Mouse (Mus musculus) T-helper 1 cell (primary cell): Measurements from ENCODE around the gene Fancc.

ENCODE experiments used
- in situ Hi-C: fragments of 300-600 bp; cut with MboI, MseI; formaldehyde crosslinking; loops from one replicate; pipeline ENCODE4 v1.15.1; 2025; ENCODE audit warnings: high pct_unique_total_duplicates

The Fancc gene

DNA sequence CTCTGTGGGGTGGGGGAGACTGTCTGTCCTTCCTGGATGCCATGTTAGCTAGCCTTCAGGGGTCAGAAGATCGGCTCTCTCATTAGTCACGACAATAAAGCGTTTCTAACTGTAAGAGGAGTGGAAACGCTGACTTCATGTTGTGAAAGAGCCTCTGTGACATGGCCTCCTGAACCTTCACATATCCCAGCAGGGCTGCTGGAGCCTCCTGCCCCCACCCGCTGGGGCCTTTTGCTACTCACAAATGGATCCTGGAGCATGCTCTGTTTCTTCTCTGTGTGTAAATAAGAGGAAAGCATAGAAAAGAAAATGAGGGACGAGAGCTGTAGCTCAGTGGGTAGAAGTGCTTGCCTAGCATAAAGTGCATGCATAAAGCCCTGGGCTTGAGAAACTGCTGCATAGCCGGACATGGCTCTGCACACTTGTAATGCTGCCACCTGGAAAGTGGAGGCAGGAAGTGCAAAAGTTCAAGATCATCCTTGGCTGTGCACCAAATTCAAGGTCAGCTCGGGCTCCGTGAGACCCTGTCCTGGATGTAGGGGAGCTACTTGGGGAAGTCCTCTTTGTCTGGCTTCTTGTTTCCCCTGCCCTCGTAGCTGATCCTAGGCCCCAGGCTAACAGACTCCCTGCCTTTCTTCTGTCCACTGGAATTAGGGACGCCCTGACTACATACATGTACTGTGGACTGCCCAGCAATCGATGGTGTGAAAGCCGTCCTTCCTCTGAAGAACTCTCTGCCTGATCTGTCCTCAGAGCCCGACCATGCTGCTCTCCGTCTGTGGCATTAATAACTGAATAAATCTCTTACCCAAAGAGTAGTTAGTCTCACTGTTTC lies 202.5 kb downstream of the Fancc start:
- in situ Hi-C loops = no loop called here

- in situ Hi-C loops = no loop called here
These were observed 203.4 kb downstream of the Fancc start for GRCm38 (mm10) chr13:63293647-63294046.

- in situ Hi-C loops = no loop called here
These were observed 206.1 kb downstream of the Fancc start for GRCm38 (mm10) chr13:63291016-63291415.

- in situ Hi-C loops = no loop called here
These were observed 207.0 kb downstream of the Fancc start for GRCm38 (mm10) chr13:63290126-63290525.

DNA sequence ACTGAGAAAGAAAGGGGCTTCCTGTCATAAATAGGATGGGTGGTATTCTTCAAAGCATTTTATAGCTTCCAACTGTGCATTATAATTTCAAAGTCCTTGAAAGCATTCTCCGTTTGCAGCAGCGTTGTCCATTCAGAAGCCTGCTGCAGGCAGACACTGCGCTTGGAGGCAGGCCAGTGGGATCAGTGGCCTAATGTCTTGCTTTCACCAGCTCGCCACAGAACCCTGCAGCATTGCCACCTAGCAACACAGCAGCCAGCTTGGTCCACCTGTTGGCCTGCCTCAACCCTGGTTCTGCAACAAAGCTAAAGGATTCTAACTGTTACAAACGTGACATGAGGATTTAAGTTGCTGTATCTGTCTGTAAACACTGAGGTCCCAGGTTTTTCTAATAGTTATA lies 207.4 kb downstream of the Fancc start:
- in situ Hi-C loops = no loop called here

GRCm38 (mm10) chr13:63289152-63289551 lies 207.9 kb downstream of the Fancc start:
- in situ Hi-C loops = no loop called here

GRCm38 (mm10) chr13:63286483-63287102 lies 210.5 kb downstream of the Fancc start:
- in situ Hi-C loops = no loop called here

DNA sequence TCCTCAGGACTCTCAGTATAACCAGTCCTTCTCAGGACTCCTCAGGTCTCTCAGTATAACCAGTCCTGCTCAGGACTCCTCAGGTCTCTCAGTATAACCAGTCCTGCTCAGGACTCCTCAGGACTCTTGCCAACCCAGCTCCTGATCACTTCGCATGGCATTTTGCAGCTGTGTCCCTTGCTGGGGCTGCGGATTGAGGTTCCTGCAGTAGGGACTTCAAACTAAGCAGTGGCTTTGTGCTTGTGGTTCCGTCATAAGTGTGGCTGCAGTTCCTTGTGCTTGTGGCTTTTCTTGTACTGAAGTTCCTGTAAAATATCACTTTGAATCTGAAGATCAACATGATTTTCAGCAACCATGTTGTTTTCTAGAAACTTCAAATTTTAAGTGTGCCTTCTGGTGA lies 212.3 kb downstream of the Fancc start:
- in situ Hi-C loops = no loop called here

GRCm38 (mm10) chr13:63283236-63283635 lies 213.8 kb downstream of the Fancc start:
- in situ Hi-C loops = no loop called here

- in situ Hi-C loops = no loop called here
These were observed 215.9 kb downstream of the Fancc start for GRCm38 (mm10) chr13:63281206-63281605.

DNA sequence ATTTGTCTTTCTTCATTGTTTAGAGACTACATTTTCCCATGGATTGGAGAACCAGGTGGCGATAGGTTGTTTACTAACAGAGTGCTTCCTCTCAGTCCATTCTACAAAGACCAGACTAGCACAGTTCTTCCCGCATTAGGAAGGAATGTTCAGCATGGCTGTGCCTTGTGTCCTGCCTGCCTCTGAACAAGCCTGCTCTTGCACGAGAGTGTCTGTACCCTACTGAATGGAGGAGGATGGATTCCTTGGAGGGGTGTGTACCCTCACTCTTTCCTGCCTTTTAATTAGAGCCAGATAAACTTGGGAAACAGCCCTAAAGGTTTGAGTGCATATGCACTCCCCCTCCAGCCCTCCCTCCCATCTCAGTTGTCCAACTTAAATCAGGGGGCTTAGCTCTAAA lies 216.7 kb downstream of the Fancc start:
- in situ Hi-C loops = no loop called here

- in situ Hi-C loops = no loop called here
These were observed 217.3 kb downstream of the Fancc start for GRCm38 (mm10) chr13:63279807-63280206.

- in situ Hi-C loops = no loop called here
These were observed 218.1 kb downstream of the Fancc start for GRCm38 (mm10) chr13:63278796-63279475.

- in situ Hi-C loops = no loop called here
These were observed 218.9 kb downstream of the Fancc start for GRCm38 (mm10) chr13:63278141-63278631.

- in situ Hi-C loops = no loop called here
These were observed 219.8 kb downstream of the Fancc start for GRCm38 (mm10) chr13:63277316-63277715.

DNA sequence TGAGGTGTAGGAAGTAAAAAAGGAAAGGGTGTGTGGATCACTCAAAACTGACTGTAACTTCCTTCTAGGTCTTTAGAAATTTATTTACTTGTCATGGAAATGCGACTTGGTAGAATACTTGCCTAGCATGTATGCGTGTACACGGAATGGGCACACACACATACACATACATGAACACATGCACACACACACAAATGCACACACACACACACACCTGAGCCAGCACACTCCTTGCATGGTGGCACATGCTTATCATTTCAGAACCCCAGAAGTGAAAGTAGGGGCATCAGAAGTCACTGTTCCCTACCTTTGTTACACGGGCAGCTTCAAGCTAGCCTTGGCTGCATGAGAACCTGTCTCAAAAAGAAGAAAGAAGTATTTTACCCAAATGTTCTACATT lies 220.7 kb downstream of the Fancc start:
- in situ Hi-C loops = no loop called here

DNA sequence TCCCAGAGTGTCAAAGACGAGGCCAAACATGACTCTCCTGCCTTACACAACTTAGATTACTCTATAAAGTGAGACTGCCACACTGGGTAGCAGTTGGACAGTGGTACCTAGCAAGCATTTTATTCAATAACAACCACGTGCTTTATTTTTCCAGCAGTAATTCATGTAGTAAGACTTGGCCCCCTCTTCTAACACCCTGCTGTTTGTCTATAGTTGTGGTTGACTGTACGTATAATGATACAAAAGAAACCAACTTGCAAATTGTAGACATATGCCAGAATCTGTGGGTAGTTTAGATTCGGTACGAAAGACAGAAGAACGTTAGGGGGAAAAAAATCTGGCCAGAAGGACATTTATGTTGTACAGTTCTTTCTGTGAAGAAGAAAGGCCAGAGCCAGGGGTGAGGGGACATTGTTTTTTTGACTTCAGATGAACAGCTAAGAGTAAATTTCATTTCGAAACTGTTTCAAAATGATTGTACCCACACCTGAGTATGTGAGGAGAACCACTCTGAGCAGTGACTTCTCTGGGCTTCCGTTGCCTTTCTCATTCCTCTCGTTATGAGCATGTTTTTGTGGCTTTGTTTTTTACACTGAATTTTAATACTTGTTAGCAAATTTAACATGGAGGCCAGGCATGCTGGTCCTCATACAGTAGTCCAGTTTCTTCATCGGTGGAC lies 222.5 kb downstream of the Fancc start:
- in situ Hi-C loops = no loop called here

GRCm38 (mm10) chr13:63273859-63274258 lies 223.2 kb downstream of the Fancc start:
- in situ Hi-C loops = no loop called here

DNA sequence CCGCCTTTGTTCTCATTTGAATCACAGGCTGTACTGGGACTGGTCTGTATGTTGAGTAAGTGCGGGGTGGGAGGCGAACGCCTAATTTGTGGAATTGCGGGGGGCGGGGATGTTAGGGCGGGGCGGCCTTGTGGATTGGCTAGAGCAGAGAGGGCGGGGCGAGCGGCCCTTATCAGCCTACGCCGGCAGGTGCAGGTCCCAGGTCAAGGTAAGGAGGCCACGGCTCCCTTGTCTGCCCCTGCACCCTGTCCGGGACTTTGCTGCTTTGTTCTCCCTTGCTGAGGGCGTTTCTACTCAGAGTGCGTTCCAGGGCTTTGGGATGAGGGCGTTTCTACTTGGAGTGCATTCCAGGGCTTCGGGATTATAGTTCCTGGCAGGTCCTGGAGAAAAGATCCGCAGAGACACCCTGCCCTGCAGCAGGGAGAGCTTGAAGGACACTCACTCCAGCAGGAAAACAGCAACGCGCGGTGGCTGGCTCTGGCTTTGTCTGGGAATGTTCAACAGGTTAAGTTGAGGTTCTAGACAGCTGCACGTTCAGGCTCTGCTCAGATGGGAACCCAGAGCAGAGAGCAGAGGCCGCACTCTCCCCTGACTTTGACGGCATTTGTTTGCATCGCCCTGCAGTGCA lies 224.4 kb downstream of the Fancc start:
- in situ Hi-C loops = no loop called here

- in situ Hi-C loops = no loop called here
These were observed 225.0 kb downstream of the Fancc start for GRCm38 (mm10) chr13:63272017-63272601.

- in situ Hi-C loops = no loop called here
These were observed 226.9 kb downstream of the Fancc start for GRCm38 (mm10) chr13:63270191-63270590.
